Mouse (Mus musculus) yolk sac, embryonic 10.5 days (tissue): Measurements from ENCODE around the gene Man2a2.
A peak's percentile ranks its signal among the peaks of the same experiment; 100 is the strongest.

Experiments
- DNase-seq: peaks from one replicate; pipeline ENCODE4 v3.0.0-alpha.2; 2017; ENCODE audit warnings: low spot score

Man2a2 gene

GRCm38 (mm10) chr7:80371041-80371751 is at the start of gene Man2a2:
Man2a2 (minus strand) TSS chr7:80371375.
- DNase-seq = peak; percentile 41

- no peak for DNase-seq
Measured at GRCm38 (mm10) chr7:80420586-80420985, 49.4 kb upstream of the Man2a2 start.

DNA sequence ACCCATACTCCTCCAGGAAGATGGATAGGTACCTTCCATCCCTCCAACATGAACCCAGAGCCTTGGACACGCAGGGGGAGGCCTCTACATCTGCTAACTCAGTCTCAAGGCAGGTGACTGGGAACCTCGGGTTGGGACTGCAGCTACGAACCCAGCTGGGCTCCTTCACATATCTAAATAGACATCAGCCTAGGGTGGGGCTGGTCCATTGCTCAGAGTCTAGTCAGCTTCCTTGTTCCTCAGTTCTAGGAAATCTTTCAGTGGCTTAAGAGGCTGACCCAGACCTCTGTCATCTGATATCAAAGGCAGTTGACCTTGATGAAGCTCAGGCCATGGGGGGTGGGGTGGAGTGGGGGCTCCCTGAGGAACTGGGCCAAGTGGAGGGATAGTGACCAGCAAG is 48.1 kb upstream of the Man2a2 start:
- no peak for DNase-seq

DNA sequence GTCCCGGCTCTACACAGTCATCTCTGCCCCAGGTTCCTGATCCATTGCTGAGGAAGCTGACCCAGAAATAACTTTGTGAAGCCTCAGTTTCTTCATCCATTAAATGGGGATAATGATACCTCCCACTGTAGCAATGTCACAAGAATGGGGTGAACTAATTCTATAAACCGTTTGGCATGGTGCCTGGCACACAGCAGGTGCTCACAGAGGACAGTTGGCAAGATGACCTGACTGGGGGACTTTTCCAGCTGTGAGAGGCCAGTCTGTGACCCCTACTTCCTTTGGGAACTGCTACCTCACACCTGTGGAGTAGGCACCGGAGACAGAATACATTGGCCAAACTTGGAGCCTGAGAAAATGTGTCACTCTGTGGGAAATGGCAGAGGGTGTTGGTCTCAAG is 46.9 kb upstream of the Man2a2 start:
- no peak for DNase-seq

DNA sequence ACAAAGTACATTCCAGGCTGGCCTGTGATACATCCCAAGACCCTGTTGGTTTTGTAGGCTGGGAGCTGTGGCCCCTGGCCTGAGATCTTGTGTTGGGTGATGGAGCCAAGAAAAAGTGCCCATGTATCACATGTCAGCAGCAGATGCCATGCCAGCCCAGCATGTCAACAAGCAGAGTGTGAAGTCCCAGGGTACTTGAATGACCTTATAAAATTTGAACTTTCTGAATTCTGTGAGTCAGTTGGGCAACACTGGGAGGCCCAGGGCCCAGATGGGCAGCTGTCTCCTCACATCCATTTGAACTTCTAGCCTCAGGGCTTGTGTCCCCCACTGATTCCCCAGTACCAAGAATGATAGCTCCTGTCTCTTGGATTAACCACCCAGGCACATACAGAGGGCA is 46.4 kb upstream of the Man2a2 start:
- no peak for DNase-seq

GRCm38 (mm10) chr7:80416969-80417368 is 45.8 kb upstream of the Man2a2 start:
- DNase-seq = no peak

DNA sequence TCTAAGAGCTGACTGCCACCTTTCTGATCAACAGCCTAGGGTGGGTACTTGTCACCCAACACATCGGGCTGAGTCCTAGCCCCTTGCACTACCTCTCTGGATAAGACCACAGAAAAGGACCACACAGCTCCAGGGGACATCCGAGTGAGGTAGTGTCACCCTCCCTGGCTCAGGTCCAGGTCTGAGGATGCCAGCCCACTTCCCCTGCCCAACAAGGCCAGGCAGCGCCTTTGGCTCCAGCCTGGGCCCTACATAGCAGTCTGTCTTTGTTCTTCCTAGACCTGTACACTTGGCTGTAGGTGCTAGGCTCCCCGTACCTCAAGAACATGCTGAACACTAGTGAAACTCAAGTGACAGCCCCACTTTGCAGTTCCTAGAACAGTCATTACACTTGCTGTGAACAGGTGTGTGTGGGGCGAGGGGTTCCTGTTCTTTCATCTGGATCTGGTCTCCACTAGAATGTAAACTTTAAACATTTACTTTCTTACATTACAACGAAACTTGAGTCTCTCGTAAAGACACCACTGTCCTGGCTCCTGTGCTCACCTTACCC is 43.2 kb upstream of the Man2a2 start:
- DNase-seq = no peak

- DNase-seq = no peak
Measured at GRCm38 (mm10) chr7:80413512-80414302, 42.5 kb upstream of the Man2a2 start.

DNA sequence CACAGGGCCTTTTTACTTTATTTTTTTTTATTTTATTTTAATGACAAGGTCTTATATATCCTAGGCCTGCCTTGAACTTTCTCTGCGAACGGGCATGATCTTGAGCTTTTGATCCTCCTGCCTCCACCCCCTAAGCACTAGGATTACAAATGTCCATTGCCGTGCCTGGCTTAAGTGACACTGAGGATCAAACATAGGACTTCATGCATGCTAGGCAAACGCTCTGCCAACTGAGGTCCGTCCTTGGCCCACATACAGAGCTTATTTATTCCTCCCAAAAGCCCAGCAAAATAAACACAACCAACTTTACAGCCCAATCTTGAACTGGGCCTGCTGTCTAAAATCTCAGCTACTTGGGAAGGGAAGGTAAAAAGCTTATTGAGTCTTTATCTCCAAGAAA is 41.6 kb upstream of the Man2a2 start:
- DNase-seq = no peak

- no peak for DNase-seq
Measured at GRCm38 (mm10) chr7:80412279-80412678, 41.1 kb upstream of the Man2a2 start.

- DNase-seq = no peak
Measured at GRCm38 (mm10) chr7:80410380-80410779, 39.2 kb upstream of the Man2a2 start.

GRCm38 (mm10) chr7:80407712-80408111 is 36.5 kb upstream of the Man2a2 start:
- no peak for DNase-seq

- DNase-seq = no peak
Measured at GRCm38 (mm10) chr7:80406186-80406585, 35.0 kb upstream of the Man2a2 start.

DNA sequence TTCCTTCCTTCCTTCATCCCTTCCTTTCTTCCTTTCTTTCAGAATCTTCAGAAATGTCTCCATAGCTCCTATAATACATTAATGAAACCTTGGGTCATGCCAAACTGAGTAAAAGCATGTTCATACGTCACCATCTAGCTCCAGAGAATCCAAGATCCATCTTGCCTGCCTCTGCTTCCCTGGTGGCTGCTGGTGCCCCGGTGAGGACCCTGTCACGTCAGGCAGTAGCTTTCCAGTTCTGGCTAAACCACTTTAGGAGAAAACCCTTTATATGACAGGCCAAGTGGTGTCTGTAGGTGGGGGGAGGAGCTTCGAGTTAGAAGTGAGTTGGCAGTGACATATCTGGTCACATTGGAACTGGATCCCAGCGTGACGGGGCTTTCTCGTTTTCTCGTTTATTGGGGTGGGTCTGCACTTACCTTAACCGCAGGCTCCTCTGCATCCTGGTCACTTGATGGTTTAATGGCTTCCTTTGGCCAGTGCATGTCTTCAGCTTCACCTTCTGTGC is 34.1 kb upstream of the Man2a2 start, which contains the start of gene Furin:
Furin (minus strand) TSS at position 249 of the 508 bp plus-strand sequence.
- DNase-seq = no peak

DNA sequence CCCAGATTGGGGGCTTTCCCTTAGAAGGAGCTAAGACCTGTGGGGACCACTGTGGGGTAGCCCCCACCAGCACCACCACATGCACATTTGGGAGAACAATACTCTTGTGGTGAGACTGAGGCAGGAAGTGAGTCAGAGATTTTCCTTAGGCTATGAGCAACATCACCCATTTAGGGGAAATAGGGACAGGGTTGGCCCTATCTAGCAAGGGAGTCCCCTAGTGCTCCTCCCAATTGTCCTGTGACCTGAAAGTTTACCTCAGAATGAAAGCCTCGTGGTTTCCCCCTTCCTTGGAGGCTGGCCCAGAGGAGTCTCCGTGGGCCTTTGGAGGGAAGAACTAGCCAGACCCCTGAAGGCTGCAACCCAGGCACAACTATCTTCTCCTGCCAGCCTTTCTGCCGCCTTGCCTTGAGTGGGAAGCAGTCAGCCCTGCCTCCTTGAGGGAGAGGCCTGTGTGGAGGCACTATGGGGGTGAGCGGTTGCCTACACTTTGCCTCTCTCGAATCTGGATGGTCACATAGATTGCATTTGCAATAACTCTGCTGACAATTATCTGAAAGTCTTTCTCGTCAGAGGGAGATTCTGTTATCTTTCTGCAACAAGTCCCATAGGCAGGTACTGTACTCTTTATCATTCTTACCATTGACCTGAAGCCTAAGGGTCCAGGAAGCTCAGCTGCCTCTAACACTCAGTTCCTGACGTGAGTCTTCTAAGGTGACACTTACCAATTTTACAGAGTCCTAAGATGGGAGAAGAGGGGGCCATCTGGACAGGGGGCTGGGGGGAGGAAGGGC is 33.1 kb upstream of the Man2a2 start:
- DNase-seq = no peak

DNA sequence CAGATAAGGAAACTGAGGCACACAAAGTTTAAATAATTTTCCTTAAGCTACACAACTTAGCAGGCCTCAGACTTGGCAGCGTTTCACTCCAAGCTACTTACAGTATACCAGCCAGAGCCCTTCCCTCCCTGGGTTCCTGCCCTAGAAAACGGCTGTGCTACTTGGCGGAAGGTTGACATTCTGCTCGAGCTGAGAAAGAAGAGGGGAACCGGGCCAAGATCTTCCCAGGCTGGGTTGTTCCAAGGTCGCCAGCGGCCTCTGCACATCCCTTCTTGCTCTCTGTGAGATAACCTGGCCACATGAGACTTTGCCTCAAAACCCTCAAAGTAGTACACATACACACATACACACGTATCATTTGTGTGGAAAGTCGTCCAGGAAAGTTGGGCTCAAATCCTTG is 32.4 kb upstream of the Man2a2 start:
- DNase-seq = no peak

- peak; percentile 70 for DNase-seq
Measured at GRCm38 (mm10) chr7:80402651-80403321, 31.6 kb upstream of the Man2a2 start.

DNA sequence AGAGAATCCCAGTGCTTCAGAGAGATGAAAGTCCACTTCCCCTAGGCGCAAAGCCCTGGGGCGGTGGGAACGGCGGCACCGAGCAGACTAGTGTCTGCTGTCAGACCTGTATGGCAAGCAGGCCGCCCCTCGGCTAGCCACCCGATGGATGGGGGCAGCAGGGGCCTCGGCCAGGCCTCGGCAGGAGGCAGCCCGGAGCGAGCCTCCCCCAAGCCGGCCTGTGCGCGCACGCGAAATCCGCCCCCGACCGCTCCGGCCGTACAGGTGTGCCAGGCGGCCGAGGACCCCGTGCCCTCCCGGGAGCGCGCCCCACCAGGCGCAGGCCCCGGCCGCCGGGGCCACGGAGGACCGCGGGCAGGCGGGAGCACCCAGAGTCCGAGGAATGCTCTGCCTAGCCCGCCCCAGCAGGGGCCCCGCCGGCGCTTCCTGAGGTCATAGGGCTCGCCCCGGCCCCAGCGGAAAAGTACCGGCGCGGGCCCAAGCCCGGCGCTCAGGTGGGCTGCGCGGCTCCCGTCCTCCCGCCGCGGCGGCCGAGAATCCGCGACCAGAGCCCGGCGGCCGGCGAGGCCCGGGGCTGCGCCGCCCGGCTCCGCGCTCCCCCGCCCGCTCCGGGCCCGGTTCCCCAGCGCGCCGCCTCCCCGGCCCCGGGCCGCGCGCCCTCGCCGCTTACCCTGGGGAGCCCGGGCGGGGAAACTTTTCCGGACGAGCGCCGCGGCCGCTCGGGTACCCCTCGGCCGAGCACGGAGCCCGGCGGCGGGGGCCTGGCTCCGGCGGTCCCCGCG is 30.9 kb upstream of the Man2a2 start:
- DNase-seq = peak; percentile 73

GRCm38 (mm10) chr7:80401041-80401859 is 30.1 kb upstream of the Man2a2 start:
- DNase-seq = peak; percentile 40

- DNase-seq = peak; percentile 64
Measured at GRCm38 (mm10) chr7:80400571-80400970, 29.4 kb upstream of the Man2a2 start.
